Mouse (Mus musculus): ENCODE measurements at regions not wholly inside any gene's neighbourhood (a gene's known extent, or its start where the extent isn't known, plus 50 kb on each side); places are given as distances from the start of the nearest gene placed in this dataset.
A peak's percentile ranks its signal among the peaks of the same experiment; 100 is the strongest.

- DNase-seq (ENCODE audit: low spot score in 2 of 2): no peak
These were observed 560.8 kb downstream of the Gm43517 start for GRCm38 (mm10) chr12:49945628-49946220.

DNA sequence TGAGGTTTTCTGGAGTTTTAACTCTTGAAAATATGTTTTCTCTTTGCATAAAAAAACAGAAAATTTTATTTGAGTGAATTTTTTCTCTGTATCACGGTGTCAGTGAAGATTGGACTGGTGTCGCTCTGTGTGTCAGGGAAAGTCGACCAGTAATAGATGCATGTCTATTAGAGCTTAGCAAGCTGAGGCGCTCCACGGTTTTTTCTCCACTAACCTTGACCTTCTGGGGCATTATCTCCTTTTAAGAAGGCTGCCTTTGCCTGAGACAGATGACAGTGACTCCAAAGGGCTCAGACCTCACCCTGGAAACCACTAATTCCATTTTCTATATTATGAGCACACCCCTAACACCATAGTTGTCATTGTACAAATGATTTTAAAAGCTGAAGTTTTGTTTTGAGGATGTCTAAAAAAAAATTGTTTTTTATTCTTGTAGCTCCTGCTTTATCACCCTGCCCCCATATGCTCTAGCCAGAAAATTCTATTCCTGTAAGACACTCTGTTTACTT, 561.8 kb downstream of the Gm43517 start:
- no peak for DNase-seq (ENCODE audit: low spot score in 2 of 2)

- DNase-seq (ENCODE audit: low spot score in 2 of 2): no peak
These were observed 566.0 kb downstream of the Gm43517 start for GRCm38 (mm10) chr12:49950986-49951385.

- peak in 1 of 2 experiments; percentile 21 for DNase-seq (ENCODE audit: low spot score in 2 of 2)
These were observed 566.8 kb downstream of the Gm43517 start for GRCm38 (mm10) chr12:49951821-49952220.

GRCm38 (mm10) chr12:49968072-49968471, 583.1 kb downstream of the Gm43517 start:
- no peak for DNase-seq (ENCODE audit: low spot score in 2 of 2)

DNA sequence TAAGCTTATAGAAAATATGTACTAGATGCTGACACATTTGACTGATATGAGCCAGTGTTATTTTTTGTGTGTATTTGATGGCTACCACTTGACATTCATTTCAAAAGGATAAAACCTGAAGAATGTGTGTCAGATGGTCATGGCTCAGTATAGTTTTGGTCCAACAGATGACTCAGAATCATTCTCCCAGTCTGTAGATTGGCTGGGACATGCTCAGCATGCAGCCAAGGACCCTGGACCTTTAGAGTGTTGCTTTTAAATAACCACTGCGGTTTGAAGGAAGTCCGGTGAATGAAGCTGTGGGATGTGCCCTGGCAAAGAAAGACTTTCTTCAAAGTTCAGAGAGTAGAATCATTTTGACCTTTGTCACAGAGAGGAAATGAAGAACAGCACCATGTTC, 584.6 kb downstream of the Gm43517 start:
- DNase-seq (ENCODE audit: low spot score in 2 of 2): no peak

- peak in 1 of 2 experiments; percentile 3 for DNase-seq (ENCODE audit: low spot score in 2 of 2)
These were observed 589.8 kb downstream of the Gm43517 start for GRCm38 (mm10) chr12:49974591-49975323.

- DNase-seq (ENCODE audit: low spot score in 2 of 2): no peak
These were observed 590.6 kb downstream of the Gm43517 start for GRCm38 (mm10) chr12:49975553-49975952.

DNA sequence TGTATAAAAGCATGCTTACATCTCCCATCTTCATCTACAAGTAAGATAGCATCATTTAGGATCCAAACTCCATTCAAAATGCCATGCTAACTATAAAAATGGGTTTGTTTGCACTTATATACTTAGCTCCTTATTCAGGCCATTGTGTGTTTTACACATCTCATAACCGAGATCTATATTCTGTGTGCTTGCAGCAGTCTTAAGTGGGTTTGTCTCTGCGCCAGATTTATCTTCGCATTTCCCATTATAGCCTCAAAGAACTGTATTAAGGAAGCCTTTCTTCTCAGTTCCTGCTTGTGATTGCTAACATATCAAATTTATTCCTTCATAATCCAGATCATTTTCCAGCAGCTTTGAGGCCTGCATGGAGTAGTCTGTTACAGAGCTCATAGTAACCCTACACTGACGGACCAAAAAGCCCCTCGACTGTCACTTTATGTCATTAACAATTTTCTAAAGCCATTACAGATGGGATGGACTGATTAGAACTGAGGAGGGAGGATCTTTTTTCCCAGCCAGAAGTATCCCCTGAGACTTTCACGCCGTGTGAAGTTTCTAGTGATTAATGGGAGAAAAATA, 607.6 kb downstream of the Gm43517 start:
- no peak for DNase-seq (ENCODE audit: low spot score in 2 of 2)

GRCm38 (mm10) chr12:50038808-50039374, 610.0 kb downstream of the Prkd1 start:
- no peak for DNase-seq (ENCODE audit: low spot score in 2 of 2)

GRCm38 (mm10) chr12:50061286-50061685, 587.6 kb downstream of the Prkd1 start:
- DNase-seq (ENCODE audit: low spot score in 2 of 2): no peak

DNA sequence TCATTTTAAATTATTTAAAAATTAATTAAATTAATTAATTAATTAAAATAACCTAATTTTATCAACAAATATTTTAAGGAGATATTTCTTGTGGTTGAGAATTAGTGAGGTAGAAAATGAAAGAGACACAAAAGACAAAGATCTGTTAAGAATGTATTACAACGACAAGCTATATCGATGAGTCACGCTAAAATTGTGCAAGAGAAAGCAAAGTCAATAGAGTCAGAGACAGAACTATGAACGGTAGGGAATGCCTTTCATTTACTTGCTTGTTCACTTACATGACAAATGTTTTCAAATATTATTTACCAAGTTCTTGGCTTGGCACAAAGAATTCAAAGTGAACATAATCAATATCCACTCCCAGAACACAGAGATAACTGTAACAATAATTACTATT, 582.5 kb downstream of the Prkd1 start:
- no peak for DNase-seq (ENCODE audit: low spot score in 2 of 2)

DNA sequence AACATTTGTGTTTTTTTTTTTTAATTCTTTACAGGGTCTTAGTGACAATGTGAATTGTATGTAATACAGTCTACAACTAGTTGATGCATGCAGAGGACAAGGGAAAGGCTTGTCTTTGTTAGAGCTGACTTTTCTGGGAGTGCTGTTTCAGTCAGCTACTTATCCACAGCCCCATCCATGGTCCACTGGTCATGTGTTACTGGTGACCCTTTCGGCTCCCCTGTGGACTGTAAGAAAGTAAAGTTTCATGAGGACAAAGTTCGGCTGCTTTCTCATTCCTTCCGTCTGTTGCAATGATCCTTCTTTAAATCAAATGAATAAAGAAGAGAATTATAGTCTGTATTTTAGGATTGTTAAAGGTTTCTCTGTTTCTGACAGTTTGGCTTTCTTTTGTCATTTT, 577.1 kb downstream of the Prkd1 start:
- DNase-seq (ENCODE audit: low spot score in 2 of 2): no peak

DNA sequence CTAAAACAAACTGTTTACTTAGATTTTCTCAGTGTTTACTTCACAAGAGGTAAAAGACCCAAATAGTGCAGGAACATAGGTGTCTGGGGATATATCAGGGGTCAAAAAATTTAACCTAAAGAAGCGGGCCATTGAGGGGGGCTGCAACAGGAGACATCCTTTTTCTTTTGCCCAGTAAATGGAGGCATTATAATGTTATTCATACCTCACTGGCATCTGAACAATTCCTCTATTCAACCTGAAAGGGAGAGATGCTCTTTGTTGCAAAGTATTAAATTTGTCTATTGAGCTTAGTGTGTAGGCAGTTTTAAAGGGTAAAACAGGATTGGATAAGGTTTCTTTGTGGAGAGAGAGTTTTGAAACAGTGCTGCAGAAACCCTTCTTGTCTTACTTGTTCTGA, 576.5 kb downstream of the Prkd1 start:
- DNase-seq (ENCODE audit: low spot score in 2 of 2): no peak

DNA sequence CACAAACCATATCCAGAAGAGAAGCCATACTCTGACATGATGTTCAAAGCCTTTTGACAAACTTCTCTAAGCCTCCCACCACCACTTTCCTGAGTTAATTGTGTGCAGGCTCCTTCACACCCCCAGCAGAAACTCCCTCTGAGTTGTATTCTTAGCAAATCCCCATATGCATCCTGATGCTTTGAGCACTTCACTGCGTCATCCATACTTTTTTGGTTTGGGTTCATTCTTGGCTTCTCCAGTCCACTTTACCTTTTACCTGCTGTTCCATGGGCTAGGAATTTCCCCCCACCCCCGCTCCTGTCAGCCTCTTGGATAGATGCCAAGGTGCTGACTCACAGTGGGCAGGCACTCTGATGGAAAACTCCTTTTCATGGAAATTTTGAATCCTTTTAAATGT, 575.2 kb downstream of the Prkd1 start:
- DNase-seq (ENCODE audit: low spot score in 2 of 2): no peak

DNA sequence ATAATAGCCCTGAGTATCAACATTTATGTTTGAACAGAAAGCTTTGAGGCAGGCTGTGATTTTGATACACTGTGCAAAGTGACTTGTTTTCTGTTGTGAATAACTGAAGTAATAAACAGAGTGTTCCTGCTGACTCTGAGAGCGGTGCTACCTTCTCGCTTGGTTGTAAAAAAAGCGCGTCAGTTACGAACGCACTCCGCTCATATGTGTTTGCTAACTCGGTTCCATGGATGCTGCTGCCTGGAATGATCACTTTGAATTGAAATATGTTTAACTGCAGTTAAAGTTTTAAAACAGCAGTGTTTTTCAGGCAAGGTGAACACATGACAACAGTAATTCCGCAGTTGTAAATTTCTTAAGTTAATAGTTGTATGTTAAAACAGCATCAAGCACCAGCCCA, 567.7 kb downstream of the Prkd1 start:
- no peak for DNase-seq (ENCODE audit: low spot score in 2 of 2)

GRCm38 (mm10) chr12:50081571-50081970, 567.3 kb downstream of the Prkd1 start:
- no peak for DNase-seq (ENCODE audit: low spot score in 2 of 2)

- no peak for DNase-seq (ENCODE audit: low spot score in 2 of 2)
These were observed 564.4 kb downstream of the Prkd1 start for GRCm38 (mm10) chr12:50084517-50084916.

GRCm38 (mm10) chr12:50111246-50112044, 537.5 kb downstream of the Prkd1 start:
- no peak for DNase-seq (ENCODE audit: low spot score in 2 of 2)

- no peak for DNase-seq (ENCODE audit: low spot score in 2 of 2)
These were observed 536.8 kb downstream of the Prkd1 start for GRCm38 (mm10) chr12:50112081-50112491.

- no peak for DNase-seq (ENCODE audit: low spot score in 2 of 2)
These were observed 533.0 kb downstream of the Prkd1 start for GRCm38 (mm10) chr12:50115855-50116254.

DNA sequence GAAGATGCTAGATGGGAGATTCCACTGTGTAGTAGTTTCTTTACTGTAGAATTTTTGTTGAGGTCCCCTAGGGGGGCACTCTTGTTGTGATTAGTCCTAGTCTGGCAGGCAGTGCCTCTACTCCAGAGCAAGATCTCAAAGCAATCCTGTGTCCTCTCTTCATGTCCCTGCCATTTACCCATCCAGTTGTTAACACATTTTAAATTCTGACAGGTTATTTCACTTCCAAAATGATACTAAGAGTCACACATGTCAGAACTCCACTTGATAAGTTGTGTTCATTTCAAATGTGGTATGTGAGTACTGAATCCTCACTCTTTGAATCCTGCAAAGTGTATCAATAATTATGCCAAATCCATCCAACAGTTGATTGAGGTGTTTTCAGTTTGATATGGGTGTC, 530.6 kb downstream of the Prkd1 start:
- DNase-seq (ENCODE audit: low spot score in 2 of 2): no peak

All from cerebellum, postnatal 4 days (tissue).